Mouse (Mus musculus) thymus, adult 2 months (tissue): ENCODE results near the gene Fam114a1.

Experiments
- CTCF ChIP-seq: fragments of 200-500 bp; IDR thresholded peaks from 2 replicates; pipeline ENCODE4 v1.5.1; 2012; ENCODE audit warnings: mild to moderate bottlenecking, control low read depth, low read length, moderate library complexity, borderline replicate concordance; ENCODE audit not compliant: control insufficient read depth, poor library complexity, insufficient read depth; ENCODE audit errors: extremely low read depth
- POLR2A ChIP-seq: fragments of 200-500 bp; IDR thresholded peaks from 2 replicates; pipeline ENCODE4 v1.6.1; 2012; ENCODE audit warnings: mild to moderate bottlenecking, low read length, control low read depth, moderate library complexity; ENCODE audit not compliant: control insufficient read depth, poor library complexity, insufficient read depth; ENCODE audit errors: extremely low read depth

GRCm38 (mm10) chr5:65063266-65063665 is 93.4 kb downstream of the Fam114a1 start:
- TF ChIP-seq POLR2A (no peak), CTCF (no peak)
